Mouse (Mus musculus): Measurements from ENCODE around the gene Nab2. TPM values are rescaled to one million over a fixed set of nuclear protein-coding genes. Genes with fewer than 3 reads are reported as not detected.

Gene Nab2
- total RNA-seq, 2 experiments from 2014 or later: 4.7 to 7.3 TPM

DNA sequence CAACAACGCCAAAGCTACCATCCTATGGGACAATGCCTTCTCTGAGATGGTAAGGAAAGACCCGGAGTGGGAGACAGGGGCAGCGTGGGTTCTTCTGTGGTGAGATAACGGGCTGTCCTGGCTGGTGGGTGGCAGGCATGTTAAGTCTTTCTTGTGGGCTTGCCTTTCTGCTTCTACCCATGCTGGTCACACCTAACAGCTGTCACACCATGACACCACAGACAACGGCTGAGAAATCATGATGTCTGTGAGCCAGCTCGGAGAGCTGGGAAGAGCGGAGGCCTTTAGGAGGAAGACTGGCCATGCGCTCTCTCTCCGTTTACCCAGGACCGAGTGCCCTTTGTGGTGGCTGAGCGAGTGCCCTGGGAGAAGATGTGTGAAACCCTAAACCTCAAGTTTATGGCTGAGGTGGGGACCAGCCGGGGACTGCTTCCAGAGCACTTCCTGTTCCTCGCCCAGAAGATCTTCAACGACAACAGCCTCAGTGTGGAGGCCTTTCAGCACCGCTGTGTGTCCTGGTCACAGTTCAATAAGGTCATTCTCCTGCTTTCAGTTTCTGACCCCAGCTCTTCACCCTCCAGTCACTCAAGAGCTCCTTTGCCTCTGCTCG lies 13.3 kb downstream of the Nab2 start:
- ATAC-seq (replicated peaks; ENCODE audit: poor library complexity, severe bottlenecking): peak; percentile 82

- ATAC-seq (replicated peaks; ENCODE audit: poor library complexity, severe bottlenecking): no peak
Observed at GRCm38 (mm10) chr10:127652906-127653638, 15.3 kb downstream of the Nab2 start.

DNA sequence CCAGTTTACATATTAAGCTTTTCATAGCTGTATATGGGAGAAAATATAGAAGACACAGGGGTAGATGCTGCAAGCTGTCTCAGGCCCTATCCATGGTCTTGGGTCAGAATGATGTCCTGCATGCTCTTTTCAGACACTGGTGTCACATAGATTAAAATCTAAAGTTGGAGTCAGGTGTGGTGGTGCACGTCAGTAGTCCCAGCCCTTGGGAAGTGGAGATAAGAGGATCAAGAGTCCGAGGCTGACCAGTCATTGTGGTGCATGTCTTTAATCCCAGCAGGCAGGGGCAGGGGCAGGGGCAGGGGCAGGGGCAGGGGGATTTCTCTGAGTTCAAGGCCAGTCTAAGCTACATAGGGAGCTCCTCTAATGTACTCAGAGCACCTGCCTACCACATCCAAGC lies 22.6 kb downstream of the Nab2 start:
- no peak for ATAC-seq (replicated peaks; ENCODE audit: poor library complexity, severe bottlenecking)

- ATAC-seq (replicated peaks; ENCODE audit: poor library complexity, severe bottlenecking): peak; percentile 45
Observed at GRCm38 (mm10) chr10:127643553-127644238, 24.7 kb downstream of the Nab2 start.

DNA sequence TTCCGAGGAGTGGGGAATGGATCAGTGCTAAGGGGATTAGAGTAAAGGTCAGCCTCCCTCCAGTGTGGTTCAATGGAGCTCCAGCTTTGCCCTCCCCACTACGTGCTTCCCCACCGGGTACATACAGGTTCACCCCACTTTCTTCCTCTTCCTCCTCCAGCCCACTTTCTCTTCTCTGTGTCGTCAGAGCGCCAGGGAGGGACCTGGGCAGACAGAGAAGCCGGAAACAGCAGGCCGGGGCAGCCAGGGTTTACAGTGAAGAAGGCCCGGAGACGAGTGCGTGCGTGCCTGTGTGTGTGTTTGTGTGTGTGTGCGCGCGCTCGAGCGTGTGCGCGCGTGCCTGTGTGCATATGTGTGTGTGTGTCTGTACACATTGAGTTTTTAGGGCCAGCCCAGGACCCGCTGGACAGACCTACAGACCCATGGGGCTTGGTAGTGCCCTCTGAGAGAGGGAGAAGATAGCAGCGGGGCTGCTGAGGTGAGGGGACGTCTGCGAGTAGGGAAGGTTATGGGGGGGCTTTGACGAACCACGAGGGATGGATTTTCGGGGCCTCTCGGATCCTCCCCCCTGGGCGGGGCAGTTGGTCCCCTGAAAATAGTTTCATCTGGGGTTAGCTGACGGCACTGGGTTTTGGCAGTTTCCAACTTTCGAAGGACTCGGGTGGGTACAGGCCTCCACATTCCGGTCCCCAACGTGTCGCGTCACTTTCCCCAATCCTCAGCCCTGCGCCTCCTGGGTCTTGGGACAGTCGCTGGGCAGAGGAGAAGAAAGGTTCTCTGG lies 25.4 kb downstream of the Nab2 start, which contains the start of gene Stat6:
TSS of gene Stat6 (plus strand) at position 215 of the 781 bp plus-strand sequence.
- peak; percentile 76 for ATAC-seq (replicated peaks; ENCODE audit: poor library complexity, severe bottlenecking)

DNA sequence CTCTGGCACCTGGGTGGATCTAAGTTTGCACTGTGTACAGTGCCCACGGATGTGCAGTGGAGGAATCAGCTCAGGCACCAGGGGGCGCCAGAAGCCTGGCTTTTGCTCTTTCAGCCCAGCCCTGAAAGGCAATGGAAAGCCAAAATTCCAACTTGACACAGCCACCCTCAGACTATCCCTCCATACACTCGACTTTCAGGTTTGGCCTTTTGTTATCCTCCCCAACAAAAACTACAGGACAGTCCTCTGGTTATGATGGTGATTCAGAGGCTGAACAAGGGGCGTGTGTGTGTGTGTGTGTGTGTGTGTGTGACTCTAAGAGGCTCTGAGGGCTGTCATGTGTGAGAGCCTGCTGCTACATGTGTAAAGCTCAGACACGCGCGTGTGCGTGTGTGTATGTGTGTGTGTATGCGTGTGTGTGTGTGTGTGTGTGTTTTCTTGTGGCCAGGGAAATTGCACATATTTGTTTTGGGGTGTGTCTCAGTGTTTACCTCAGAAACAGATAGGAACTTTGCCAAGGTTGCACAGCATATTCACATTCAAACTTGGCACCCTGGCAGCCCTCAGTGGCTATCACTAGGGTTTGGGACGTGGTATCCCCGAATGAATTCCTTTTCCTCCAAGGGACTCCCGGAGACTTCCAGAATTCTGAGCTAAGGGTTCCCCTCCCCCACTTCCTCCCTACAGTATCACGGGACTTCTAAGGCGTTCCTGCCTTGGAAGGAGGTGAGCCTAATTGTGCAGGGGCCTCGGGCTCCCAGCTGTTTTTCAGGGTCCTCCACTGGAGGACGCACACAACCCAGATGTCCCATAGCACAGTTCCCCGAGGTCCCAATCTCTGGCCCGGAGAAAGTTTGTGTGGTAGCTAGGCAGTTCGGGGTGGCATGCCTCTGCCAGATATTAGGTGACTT lies 26.3 kb downstream of the Nab2 start:
- ATAC-seq (replicated peaks; ENCODE audit: poor library complexity, severe bottlenecking): peak; percentile 29

- no peak for ATAC-seq (replicated peaks; ENCODE audit: poor library complexity, severe bottlenecking)
Observed at GRCm38 (mm10) chr10:127640421-127640820, 27.9 kb downstream of the Nab2 start.

DNA sequence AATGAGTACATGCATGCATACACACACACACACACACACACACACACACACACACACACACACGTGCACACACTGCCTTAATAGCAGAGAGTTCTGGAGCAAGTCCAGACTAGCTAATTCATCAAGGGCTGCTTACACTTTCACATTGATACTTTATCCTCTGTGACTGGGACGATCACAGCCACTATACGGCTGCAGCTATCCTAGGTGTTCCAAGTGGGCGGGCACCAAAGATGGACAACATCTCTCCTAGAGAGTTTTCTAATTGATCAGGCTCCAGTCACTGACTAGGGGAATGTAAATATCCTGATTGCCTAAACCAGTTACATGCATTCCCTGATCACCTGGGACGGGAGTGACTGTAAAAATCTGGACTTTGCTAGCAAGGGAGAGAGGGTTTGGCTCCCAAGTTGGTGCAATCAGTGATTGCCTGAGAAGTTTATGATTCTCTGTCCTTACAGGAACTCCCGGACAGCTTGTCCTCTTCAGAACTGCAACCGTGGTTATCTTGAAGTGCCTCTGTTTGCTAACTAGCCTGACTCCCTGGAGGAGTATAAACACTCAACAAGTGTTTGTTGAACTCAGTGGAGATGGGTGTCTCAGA lies 35.6 kb downstream of the Nab2 start:
- ATAC-seq (replicated peaks; ENCODE audit: poor library complexity, severe bottlenecking): no peak

- ATAC-seq (replicated peaks; ENCODE audit: poor library complexity, severe bottlenecking): peak; percentile 86
Observed at GRCm38 (mm10) chr10:127631261-127632214, 36.8 kb downstream of the Nab2 start.

- ATAC-seq (replicated peaks; ENCODE audit: poor library complexity, severe bottlenecking): no peak; the same call in 1 of the 2 replicates
Observed at GRCm38 (mm10) chr10:127626433-127626832, 41.9 kb downstream of the Nab2 start.

DNA sequence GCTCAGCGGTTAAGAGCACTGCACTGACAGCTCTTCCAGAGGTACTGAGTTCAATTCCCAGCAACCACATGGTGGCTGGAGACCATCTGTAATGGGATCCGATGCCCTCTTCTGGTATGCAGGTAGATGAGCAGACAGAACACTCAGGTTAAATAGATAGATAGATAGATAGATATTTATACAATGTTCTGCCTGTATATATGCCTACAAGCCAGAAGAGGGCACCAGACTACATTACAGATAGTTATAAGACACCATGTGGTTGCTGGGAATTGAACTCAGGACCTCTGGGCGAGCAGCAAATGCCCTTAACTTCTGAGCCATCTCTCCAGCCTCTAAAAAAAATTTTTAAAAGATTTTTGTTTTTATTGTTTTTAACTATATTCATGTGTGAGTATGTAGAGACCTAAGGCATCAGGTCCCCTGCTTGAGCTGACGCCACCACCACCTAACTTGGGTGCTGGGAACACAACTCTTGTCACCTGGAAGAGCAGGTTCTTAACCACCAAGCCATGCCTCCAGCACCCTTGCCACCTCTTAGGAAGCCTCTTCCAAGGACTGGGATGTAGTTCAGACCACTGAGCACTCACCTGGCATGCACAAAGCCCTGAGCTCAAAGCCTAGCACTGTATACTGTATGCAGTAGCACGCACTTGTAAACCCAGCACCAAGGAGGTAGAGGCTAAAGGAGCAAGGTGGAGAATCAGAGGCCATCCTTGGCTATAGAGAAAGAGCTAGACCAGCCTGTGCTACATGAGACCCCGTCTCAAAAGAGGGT lies 44.7 kb downstream of the Nab2 start:
- no peak for ATAC-seq (replicated peaks; ENCODE audit: poor library complexity, severe bottlenecking)

DNA sequence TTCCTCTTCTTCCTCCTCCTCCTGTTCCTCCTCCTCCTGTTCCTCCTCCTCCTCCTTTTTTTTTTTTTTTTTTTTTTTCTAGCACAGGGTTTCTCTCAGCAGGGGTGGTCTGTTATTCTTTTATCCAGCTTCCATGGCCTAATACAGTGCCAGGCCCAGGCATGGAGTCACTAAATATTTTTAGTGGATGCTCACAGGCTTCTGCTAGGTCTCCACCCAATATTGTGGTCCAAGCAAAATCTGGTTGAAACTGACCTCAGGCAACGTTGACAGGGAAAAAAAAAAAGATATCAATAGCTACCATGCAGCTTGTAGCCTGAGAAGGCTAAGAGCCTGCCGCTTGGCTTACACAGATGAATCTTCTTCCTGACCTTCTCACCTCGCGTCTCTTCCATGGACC lies 45.7 kb downstream of the Nab2 start:
- ATAC-seq (replicated peaks; ENCODE audit: poor library complexity, severe bottlenecking): no peak

- peak; percentile 62 for ATAC-seq (replicated peaks; ENCODE audit: poor library complexity, severe bottlenecking)
Observed at GRCm38 (mm10) chr10:127622057-127622392, 46.3 kb downstream of the Nab2 start.

DNA sequence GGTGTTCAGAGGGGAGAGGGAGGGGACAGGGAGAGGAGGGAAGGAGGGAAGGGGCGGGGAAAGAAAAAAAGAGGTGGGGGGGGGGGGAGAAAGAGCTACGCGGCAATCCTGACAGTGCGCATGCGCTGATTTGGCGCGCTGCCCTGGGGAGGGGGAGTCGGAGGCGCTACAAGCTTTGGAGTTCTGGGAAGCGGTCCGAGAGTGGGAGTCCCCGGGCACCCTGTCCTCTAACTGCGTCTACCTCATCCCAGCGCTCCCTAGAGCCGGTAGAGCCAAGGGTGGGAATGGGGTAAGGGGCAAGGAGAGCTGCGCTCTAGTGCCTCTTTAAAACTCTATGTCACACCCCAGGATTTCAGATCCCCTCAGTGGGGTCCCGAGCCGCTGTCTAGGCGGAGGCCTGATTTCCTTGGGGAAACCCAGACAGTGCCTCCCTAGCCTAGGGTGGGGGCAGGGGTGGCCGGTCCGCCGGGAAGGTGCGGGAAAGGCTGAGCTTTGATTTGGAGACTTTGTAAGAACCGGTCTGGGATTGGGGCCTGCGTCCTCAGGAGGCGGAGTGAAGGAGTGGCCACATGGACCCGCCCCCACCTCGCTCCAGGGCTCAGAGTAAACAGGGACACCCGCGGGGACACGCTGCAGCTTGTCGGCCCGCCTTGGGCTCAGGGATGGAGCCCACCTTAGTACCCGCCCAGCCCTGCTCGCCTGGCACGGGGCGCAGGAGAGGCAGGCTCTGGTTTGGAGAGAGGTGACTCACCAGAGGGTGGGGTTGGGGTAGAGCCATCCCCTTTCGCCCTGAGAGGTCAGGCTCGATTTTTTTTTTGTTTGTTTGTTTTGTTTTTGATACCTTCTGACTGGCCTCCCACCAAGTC lies 46.9 kb downstream of the Nab2 start:
- peak; percentile 68 for ATAC-seq (replicated peaks; ENCODE audit: poor library complexity, severe bottlenecking)

- ATAC-seq (replicated peaks; ENCODE audit: poor library complexity, severe bottlenecking): no peak
Observed at GRCm38 (mm10) chr10:127620406-127621190, 47.8 kb downstream of the Nab2 start, which contains the start of gene Lrp1. TSS of gene Lrp1 (minus strand) at chr10:127621148.

Measured in granulocyte monocyte progenitor cell, adult 5-6 weeks (primary cell).